ENCODE assay signal across 8 mouse cellular contexts in the genomic region with DNA sequence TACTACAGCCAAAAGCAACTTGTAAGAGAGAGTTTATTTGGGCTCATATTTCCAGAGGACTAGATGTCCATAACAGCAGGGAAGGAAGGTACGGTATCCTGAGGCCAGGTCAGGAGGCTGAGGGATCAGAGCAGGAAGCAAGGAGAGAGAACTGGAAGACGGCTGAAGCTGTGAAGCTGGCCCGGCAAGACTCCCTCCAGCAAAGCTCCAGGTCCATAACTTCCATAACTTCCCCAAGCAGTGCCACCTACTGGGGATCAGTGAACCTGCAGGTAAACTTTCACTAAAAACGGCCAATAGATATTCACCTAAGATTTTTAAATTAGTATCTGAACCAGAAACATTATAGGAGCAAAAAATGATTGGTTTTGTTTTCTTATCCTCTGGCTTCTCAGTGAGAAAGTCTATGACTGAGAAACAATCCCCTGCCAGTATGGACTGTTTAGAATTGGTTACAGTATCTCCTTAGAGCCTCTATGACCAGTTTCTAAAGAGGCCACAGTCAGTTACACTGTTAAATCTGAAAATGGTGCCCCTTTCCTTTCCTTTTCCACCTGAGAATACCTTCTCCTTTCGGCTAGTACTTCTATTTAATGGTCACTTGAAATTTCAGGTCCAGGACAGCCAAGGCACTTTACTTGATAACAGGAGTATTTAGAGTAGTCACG. TPM values are rescaled to one million over a fixed set of nuclear protein-coding genes. Genes with fewer than 3 reads are reported as not detected.
DNase-seq lines count a peak whose midpoint lies in the region; ATAC-seq lines count a peak whose summit lies in the region.

No protein-coding gene starts in this region.

- no peak overlapping the region for H3K4me3 ChIP-seq in hindbrain, embryonic 14.5 days (replicated peaks; ENCODE audit: low read length)
- no peak overlapping the region for H3K4me3 ChIP-seq in liver, embryonic 15.5 days (replicated peaks)
- no peak overlapping the region for H3K4me3 ChIP-seq in neural tube, embryonic 11.5 days (ENCODE audit: low read depth, low read length)

- H3K27me3 ChIP-seq in hindbrain, embryonic 14.5 days (ENCODE audit: control insufficient read depth, insufficient read depth, low read length): no peaks in the 10 kb centered on the region
- H3K27me3 ChIP-seq in liver, embryonic 15.5 days: no peaks in the 10 kb centered on the region
- H3K27me3 ChIP-seq in neural tube, embryonic 11.5 days (ENCODE audit: control insufficient read depth, insufficient read depth, low read length): no peaks in the 10 kb centered on the region

- H3K9me3 ChIP-seq in hindbrain, embryonic 14.5 days (ENCODE audit: control insufficient read depth, low read length): no peaks in the 10 kb centered on the region
- no peaks in the 10 kb centered on the region for H3K9me3 ChIP-seq in liver, embryonic 15.5 days (replicated peaks)
- no peaks in the 10 kb centered on the region for H3K9me3 ChIP-seq in neural tube, embryonic 11.5 days (ENCODE audit: control insufficient read depth, low read length)

- H3K4me1 ChIP-seq in hindbrain, embryonic 14.5 days (replicated peaks; ENCODE audit: control insufficient read depth, insufficient read depth, low read length): no peaks in the 10 kb centered on the region
- peaks cover 7% of the 10 kb centered on the region for H3K4me1 ChIP-seq in liver, embryonic 15.5 days (replicated peaks)
- no peaks in the 10 kb centered on the region for H3K4me1 ChIP-seq in neural tube, embryonic 11.5 days (ENCODE audit: control insufficient read depth, insufficient read depth, low read length)

- peak; percentile 42 for DNase-seq in right cerebral cortex, postnatal 4 days
- DNase-seq in right cerebral cortex, postnatal 25 days: no peak
- peak; percentile 76 for DNase-seq in adrenal gland, postnatal 14 days
- DNase-seq in embryo, embryonic 9.5 days (ENCODE audit: extremely low spot score): peak; percentile 52
- DNase-seq in hindbrain, embryonic 14.5 days (ENCODE audit: low spot score): peak; percentile 68
- DNase-seq in neural tube, embryonic 11.5 days (ENCODE audit: low spot score): peak; percentile 62
- DNase-seq in urinary bladder, postnatal 36 days (ENCODE audit: low spot score in 2 of 2): peak; percentile 29 to 44

- no peak overlapping the region for H3K4me2 ChIP-seq in hindbrain, embryonic 14.5 days (replicated peaks)
- H3K4me2 ChIP-seq in liver, embryonic 15.5 days: no peak overlapping the region
- no peak overlapping the region for H3K4me2 ChIP-seq in neural tube, embryonic 11.5 days (ENCODE audit: low read depth)

- WGBS in hindbrain, embryonic 14.5 days: 37% methylated on average over 6 of the region's 6 CpGs
- 33% methylated on average over 6 of the region's 6 CpGs for WGBS in liver, embryonic 15.5 days (ENCODE audit: insufficient replicate concordance)
- 36% methylated on average over 6 of the region's 6 CpGs for WGBS in neural tube, embryonic 11.5 days

- H3K9ac ChIP-seq in hindbrain, embryonic 14.5 days: no peak overlapping the region
- H3K9ac ChIP-seq in liver, embryonic 15.5 days: no peak overlapping the region
- H3K9ac ChIP-seq in neural tube, embryonic 11.5 days (ENCODE audit: low read length): no peak overlapping the region

- H3K27ac ChIP-seq in hindbrain, embryonic 14.5 days: peak overlapping the region; percentile 32; the same call in 1 of the 2 replicates
- H3K27ac ChIP-seq in liver, embryonic 15.5 days (replicated peaks): 0 out of 2 replicates have a peak overlapping the region, but pooled peaks have one; percentile 34
- no peak overlapping the region for H3K27ac ChIP-seq in neural tube, embryonic 11.5 days (ENCODE audit: low read depth, low read length)

- ATAC-seq in hindbrain, embryonic 14.5 days (ENCODE audit: low FRiP score): no peak
- no peak for ATAC-seq in liver, embryonic 15.5 days (ENCODE audit: insufficient read depth)
- ATAC-seq in neural tube, embryonic 11.5 days (ENCODE audit: insufficient read depth, low FRiP score, low TSS enrichment): no peak

- peaks cover 17% of the 10 kb centered on the region for H3K36me3 ChIP-seq in hindbrain, embryonic 14.5 days (replicated peaks; ENCODE audit: control insufficient read depth, insufficient read depth)
- H3K36me3 ChIP-seq in liver, embryonic 15.5 days (replicated peaks): peaks cover 11% of the 10 kb centered on the region; the same call in 1 of the 2 replicates
- H3K36me3 ChIP-seq in neural tube, embryonic 11.5 days (ENCODE audit: control insufficient read depth, insufficient read depth, low read length): no peaks in the 10 kb centered on the region

RNA-seq across cellular contexts. Expression of a gene that starts 15.3 kb away (rescaled TPM):
- total RNA-seq in adrenal gland, postnatal 14 days (2021): 2.0 TPM in 1 of 2 replicates, not detected in the other
- 10.6 and 12.9 TPM in 2 replicates for polyA plus RNA-seq in hindbrain, embryonic 14.5 days (2014; fragmentation: Nextera tagmentation; extraction: Ambion mirVana)
- 1.2 and 1.8 TPM in 2 replicates for polyA plus RNA-seq in liver, embryonic 15.5 days (2015; fragmentation: Nextera tagmentation; extraction: Ambion mirVana)
- polyA plus RNA-seq in neural tube, embryonic 11.5 days (2014; fragmentation: Nextera tagmentation; extraction: Ambion mirVana): 18.0 and 18.3 TPM in 2 replicates

RNA-seq across cellular contexts. Expression of a gene that starts 15.4 kb away (rescaled TPM):
- 11.1 and 14.5 TPM in 2 replicates for total RNA-seq in adrenal gland, postnatal 14 days (2021)
- 55.5 and 64.6 TPM in 2 replicates for polyA plus RNA-seq in hindbrain, embryonic 14.5 days (2014; fragmentation: Nextera tagmentation; extraction: Ambion mirVana)
- polyA plus RNA-seq in liver, embryonic 15.5 days (2015; fragmentation: Nextera tagmentation; extraction: Ambion mirVana): 16.4 and 17.3 TPM in 2 replicates
- polyA plus RNA-seq in neural tube, embryonic 11.5 days (2014; fragmentation: Nextera tagmentation; extraction: Ambion mirVana): 25.3 and 25.8 TPM in 2 replicates

RNA-seq across cellular contexts. Expression of a gene that starts 15.5 kb away (rescaled TPM):
- 32.2 and 34.6 TPM in 2 replicates for total RNA-seq in adrenal gland, postnatal 14 days (2021)
- 54.8 and 57.8 TPM in 2 replicates for polyA plus RNA-seq in hindbrain, embryonic 14.5 days (2014; fragmentation: Nextera tagmentation; extraction: Ambion mirVana)
- polyA plus RNA-seq in liver, embryonic 15.5 days (2015; fragmentation: Nextera tagmentation; extraction: Ambion mirVana): 71.2 and 89.2 TPM in 2 replicates
- polyA plus RNA-seq in neural tube, embryonic 11.5 days (2014; fragmentation: Nextera tagmentation; extraction: Ambion mirVana): 144 and 157 TPM in 2 replicates
